Mouse (Mus musculus): Measurements from ENCODE around the gene Slc25a41.

Gene Slc25a41

GRCm38 (mm10) chr17:57038978-57039377, 2.5 kb downstream of the Slc25a41 start:
- DNase-seq: peak; percentile 58

GRCm38 (mm10) chr17:57032854-57033253, 8.6 kb downstream of the Slc25a41 start:
- no peak for DNase-seq

- DNase-seq: peak; percentile 98
Observed at GRCm38 (mm10) chr17:57031661-57032420, 9.6 kb downstream of the Slc25a41 start.

- DNase-seq: peak; percentile 86
Observed at GRCm38 (mm10) chr17:57030931-57031660, 10.4 kb downstream of the Slc25a41 start, which contains the start of gene Khsrp. Khsrp (minus strand) TSS chr17:57031522.

GRCm38 (mm10) chr17:57029691-57030090, 11.8 kb downstream of the Slc25a41 start:
- DNase-seq: no peak

GRCm38 (mm10) chr17:57027471-57027870, 14.0 kb downstream of the Slc25a41 start:
- no peak for DNase-seq

- no peak for DNase-seq
Observed at GRCm38 (mm10) chr17:57020960-57021359, 20.5 kb downstream of the Slc25a41 start.

- DNase-seq: no peak
Observed at GRCm38 (mm10) chr17:57019693-57020092, 21.8 kb downstream of the Slc25a41 start.

GRCm38 (mm10) chr17:57012245-57012795, 29.1 kb downstream of the Slc25a41 start:
- DNase-seq: peak; percentile 35

GRCm38 (mm10) chr17:57011236-57012141, 30.0 kb downstream of the Slc25a41 start, which contains the start of the genes Gtf2f1 and Gm17949:
Gtf2f1 (minus strand) TSS chr17:57011288.
Gm17949 (plus strand) TSS chr17:57011469.
- peak; percentile 92 for DNase-seq

- no peak for DNase-seq
Observed at GRCm38 (mm10) chr17:57010911-57011235, 30.6 kb downstream of the Slc25a41 start.

- DNase-seq: no peak
Observed at GRCm38 (mm10) chr17:57007137-57007905, 34.1 kb downstream of the Slc25a41 start.

- DNase-seq: no peak
Observed at GRCm38 (mm10) chr17:57003994-57004393, 37.5 kb downstream of the Slc25a41 start.

- DNase-seq: no peak
Observed at GRCm38 (mm10) chr17:57001228-57001627, 40.2 kb downstream of the Slc25a41 start.

GRCm38 (mm10) chr17:56999968-57000609, 41.4 kb downstream of the Slc25a41 start, which contains the start of gene Pspn:
Pspn (minus strand) TSS chr17:57000018.
- DNase-seq: no peak

GRCm38 (mm10) chr17:56999414-56999813, 42.0 kb downstream of the Slc25a41 start:
- DNase-seq: no peak

- DNase-seq: peak; percentile 90
Observed at GRCm38 (mm10) chr17:56997029-56997667, 44.3 kb downstream of the Slc25a41 start, which contains the start of gene Alkbh7. Alkbh7 (plus strand) TSS chr17:56997339.

GRCm38 (mm10) chr17:56996506-56996905, 44.9 kb downstream of the Slc25a41 start:
- DNase-seq: no peak

GRCm38 (mm10) chr17:56995046-56995445, 46.4 kb downstream of the Slc25a41 start:
- no peak for DNase-seq

GRCm38 (mm10) chr17:56990966-56991365, 50.5 kb downstream of the Slc25a41 start:
- peak; percentile 9 for DNase-seq
